Mouse (Mus musculus) brain, embryonic 14.5 days (tissue): ENCODE measurements around the gene Hnrnph2.

Experiments used
- CTCF ChIP-seq: fragments of 200-500 bp; IDR thresholded peaks from 2 replicates; pipeline ENCODE4 v1.5.1; 2012; ENCODE audit warnings: inconsistent platforms, mild to moderate bottlenecking, moderate library complexity, borderline replicate concordance; ENCODE audit not compliant: insufficient read depth, insufficient read length; ENCODE audit errors: extremely low read depth
- POLR2A ChIP-seq: fragments of 200-500 bp; IDR thresholded peaks from 2 replicates; pipeline ENCODE4 v1.6.1; 2012; ENCODE audit warnings: mild to moderate bottlenecking, inconsistent platforms, borderline replicate concordance; ENCODE audit not compliant: poor library complexity, insufficient read depth, insufficient read length, severe bottlenecking; ENCODE audit errors: extremely low read depth

- no peak for TF ChIP-seq POLR2A
- TF ChIP-seq CTCF, result peak; percentile 16; the same call in 1 of the 2 replicates
Measured at GRCm38 (mm10) chrX:134614306-134614705, 13.3 kb downstream of the Hnrnph2 start.
